Mouse (Mus musculus): ENCODE results near the gene Pten.
"Not testable (repeated sequence)": the region's sequence is repeated elsewhere in the genome, so short reads cannot be mapped to it uniquely, and the experiment has no call there.

Pten gene

DNA sequence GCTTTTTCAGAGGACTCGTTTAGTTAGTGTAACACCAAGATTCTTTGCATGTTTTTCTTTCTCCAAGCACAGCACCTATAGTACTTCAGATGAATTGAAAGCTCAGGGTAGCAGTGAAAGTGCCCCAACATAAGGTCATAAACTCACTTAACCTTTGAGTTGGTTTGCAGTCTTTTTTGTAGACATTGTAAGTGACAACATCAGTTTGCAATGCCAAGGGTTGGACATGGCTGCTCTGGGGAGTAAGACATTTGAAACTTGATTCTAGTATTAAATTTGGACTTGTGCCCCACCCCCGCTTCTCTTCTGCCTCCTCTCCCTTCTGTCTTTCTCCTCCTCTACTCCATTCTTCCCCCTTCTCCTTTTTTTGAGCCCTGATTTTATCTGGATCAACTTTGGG lies 43.3 kb downstream of the Pten start:
- in situ Hi-C loops (cut with MboI, MseI) = no loop called here

DNA sequence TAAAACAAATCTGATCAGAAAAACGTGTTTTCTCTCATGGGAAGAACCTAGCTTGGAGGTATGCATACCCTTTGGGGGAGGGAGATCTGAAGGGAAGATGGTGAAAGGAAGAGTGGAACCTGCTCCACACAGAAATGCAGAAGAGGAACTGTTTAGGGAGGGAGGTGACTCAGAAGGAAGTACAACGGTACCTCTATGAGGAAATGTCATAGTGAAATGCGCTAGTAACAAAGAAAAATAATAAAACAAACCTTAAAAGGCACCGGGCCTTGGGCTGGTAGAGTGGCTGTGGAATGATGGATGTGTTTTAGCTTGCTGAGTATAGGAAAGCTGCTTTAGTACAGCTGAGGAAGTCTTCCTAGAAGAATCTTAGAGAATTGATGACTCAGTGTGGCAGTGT lies 47.4 kb downstream of the Pten start:
- in situ Hi-C loops (cut with MboI, MseI) = no loop called here

DNA sequence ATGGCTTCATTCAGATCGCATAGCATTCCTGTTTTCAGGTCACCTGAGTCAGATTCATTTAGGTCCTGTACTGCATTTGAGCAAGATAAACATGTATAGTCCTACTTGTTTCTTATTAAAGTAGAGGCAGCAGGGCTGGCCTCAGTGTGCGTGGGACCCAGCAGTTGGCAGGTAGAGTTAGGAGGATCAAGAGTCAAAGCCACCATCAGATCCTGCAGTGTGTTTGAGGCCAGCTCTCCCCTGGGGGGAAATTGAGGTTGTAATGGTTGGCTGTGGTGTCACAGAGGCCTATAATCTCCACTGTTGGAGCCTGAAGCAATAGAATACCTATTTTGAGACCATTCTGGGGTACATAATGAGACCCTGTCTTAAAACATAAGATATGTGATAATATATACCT lies 50.3 kb downstream of the Pten start:
- in situ Hi-C loops (cut with MboI, MseI) = no loop called here

DNA sequence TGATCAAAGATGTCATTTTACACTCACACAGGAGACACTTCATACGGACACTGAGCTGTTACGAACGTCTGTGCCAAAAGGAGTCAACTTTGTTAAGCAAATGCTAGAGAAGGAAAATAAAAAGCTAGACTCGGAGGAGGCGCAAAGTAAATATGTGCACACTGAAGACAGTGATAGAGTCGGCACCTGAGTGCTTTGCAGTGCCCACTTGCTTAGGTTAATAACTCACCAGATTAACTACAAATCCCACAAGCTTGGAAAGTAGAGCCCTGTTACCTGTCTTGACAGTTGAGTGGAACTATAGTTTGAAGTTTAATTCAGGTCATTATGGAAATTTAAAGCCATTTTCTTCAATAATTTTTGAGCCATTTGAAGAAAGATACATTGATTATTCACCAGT lies 51.4 kb downstream of the Pten start:
- in situ Hi-C loops (cut with MboI, MseI) = no loop called here

DNA sequence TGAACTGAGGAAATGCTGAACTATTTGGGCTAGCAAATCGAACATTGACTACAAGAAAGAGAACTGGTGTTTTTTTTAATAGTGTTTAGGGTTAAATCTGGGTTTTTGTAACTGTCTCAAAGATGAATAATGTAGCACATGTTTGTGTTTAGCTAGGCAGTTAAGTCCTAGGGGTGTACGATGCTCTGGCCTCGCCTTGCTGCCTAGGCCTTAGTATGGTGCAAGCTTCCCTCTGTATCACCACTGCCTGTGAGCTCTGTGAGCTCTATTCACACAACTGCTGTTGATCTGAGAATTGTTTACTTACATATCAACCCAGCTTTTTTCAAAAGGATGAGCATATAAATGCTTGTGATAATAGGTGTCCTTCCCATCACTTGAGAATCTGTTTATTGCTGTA lies 51.8 kb downstream of the Pten start:
- in situ Hi-C loops (cut with MboI, MseI) = no loop called here

DNA sequence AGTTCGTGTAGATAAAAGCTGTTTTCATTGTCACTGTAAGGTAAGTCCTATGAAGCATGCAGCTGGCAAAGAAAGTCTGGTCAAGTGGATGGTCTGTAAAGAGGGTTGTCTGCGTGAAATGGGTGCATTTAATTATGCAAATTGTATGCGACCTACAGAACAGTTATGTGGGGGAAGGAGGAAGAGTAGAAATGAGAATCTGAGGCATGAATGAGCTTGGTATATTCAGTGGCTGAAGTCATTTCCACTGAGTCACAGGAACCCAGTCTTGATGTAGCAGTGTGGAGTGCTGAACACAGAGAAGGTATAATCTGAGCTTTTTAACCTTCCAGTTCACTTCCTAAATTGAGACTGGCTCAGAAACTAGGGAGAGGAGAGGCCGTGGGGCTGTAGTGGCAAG lies 61.5 kb downstream of the Pten start:
- in situ Hi-C loops (cut with MboI, MseI) = loop anchor here in 1 of 2 experiments (10.0 kb wide), 1 partner anchor 94 kb away; no protein-coding TSS in a partner anchor

DNA sequence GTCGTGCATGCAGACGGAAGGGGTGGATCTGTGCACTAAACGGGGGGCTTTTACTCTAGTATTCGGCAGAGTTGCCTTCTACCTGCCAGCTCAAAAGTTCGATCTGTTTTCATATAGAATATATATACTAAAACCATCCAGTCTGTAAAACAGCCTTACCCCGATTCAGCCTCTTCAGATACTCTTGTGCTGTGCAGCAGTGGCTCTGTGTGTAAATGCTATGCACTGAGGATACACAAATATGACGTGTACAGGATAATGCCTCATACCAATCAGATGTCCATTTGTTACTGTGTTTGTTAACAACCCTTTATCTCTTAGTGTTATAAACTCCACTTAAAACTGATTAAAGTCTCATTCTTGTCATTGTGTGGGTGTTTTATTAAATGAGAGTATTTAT lies 65.7 kb downstream of the Pten start:
- in situ Hi-C loops (cut with MboI, MseI) = not testable (repeated sequence)

DNA sequence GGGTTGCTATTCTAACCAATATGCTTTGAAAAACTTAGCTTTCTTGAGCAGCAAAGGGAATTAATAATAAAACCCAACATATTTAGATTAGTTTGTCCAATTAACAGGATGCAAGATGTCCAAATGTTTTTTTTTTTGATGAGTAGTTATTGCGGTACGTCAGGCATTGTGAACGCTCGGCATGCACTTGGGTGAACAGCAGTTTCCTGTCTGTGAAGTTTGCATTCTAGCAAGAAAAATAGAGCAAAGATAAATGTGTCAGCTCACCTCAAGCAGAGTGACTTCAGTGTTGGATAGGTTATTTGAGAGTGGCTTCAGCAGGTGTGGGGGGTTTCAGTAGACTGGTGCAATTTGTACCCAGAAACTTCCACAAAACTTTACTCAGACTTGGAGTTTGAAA lies 69.3 kb downstream of the Pten start:
- in situ Hi-C loops (cut with MboI, MseI) = no loop called here

DNA sequence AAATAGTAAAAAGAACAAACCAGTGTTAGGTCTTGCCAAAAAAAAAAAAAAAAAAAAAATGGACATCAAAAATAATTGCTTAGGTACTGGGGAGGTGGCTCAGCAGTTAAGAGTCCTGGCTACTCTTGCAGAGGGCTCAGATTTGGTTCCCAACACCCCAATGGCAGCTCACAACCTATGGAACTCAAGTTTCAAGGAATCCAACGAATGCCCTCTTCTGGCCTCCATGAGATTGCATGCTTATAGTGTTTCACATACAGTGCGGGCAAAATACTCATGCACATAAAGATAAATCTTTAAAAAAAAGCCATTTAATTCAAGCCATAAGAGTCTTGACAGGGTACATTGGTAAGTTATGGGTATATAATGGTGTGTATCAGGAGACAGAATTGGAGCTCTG lies 72.6 kb downstream of the Pten start:
- in situ Hi-C loops (cut with MboI, MseI) = no loop called here

DNA sequence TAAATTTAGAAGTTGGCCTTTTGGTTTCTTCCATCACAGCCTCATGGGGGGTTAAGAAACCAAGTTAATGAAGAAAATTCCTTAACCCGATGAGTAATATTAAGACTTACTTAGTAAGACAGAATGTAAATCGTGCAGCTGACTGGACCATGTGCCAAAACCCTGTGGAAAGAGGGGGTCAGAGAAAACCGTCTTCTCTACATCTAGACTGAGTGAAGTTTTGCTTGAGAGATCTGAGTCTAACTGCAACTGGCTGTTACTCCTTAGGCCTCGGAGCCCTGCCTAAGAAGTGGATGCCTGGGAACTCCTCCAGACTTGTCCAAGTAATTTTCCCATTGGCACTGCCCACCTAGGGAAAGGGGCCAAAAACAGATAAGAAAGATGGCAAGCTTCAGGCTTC lies 74.0 kb downstream of the Pten start:
- in situ Hi-C loops (cut with MboI, MseI) = no loop called here

DNA sequence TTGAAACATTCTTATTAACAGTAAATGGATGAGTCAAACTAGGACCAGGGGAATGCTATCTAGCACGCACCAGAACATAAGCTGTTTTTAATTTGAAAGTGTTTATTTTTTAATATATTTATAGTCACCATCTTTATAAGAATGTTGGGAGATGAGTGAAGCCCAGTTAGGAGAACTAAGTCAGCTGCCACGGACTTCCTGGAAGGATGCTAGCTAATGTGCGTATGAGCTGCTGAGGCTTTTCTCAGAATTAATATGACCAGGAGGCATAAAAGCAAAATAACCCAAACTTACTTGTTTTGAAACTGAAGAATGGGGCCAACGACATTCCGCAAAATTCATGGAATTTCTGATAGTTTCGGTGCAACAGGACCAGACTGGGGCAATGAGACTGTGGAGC lies 83.2 kb downstream of the Pten start:
- in situ Hi-C loops (cut with MboI, MseI) = no loop called here

DNA sequence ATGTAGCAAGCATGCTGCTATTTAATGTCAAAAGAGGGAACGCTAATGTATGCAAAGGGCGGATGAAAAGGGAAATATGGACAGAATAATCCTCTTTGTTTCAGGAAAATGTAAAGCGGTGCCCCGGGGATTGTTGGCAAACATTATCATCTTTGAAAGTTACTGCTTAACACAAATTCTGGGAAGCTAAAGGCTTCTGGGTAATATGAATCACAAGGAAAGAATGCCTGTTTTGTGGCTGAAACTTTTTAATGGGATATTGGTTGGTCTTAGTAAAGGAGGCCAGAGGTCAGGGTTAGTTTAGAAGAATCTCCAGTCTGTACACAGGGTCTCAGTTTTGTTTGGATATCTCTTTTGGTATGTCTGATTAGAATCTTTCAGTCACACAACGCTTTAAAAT lies 87.2 kb downstream of the Pten start:
- in situ Hi-C loops (cut with MboI, MseI) = no loop called here

DNA sequence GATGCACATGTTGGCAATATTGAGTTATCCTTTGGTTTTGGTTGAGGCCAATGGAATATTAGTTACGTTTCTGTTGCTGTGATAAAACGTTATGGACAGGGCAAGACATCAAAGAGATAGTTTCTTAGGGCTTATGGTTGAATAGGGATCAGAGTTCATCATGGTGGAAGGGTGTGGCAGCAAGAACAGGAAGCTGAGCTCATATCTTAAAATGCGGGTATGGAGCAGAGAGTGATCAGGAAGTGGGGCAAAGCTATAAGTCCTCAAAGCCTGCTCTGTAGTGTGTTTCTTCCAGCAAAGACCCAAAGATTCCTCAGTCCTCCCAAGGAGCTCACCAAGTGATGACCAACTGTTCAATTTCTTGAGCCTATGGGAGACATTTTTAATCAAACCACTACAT lies 90.7 kb downstream of the Pten start:
- in situ Hi-C loops (cut with MboI, MseI) = no loop called here

DNA sequence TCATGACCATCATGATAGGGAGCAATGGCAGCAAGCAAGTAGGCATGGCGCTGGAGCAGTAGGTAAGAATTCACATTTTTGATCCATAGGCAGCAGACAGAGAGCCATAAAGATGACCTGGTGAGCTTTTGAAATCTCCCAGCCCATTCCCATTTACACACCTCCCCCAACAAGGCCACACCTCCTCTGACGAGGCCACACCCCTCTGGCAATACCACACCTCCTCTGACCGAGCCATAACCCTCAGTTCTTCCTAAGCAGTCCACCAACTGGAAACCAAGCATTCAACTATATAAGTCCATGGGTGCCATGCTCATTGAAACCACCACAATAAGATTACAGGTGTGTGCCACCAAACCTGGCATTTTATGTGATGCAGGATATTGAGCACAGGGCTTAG lies 95.0 kb downstream of the Pten start:
- in situ Hi-C loops (cut with MboI, MseI) = no loop called here

DNA sequence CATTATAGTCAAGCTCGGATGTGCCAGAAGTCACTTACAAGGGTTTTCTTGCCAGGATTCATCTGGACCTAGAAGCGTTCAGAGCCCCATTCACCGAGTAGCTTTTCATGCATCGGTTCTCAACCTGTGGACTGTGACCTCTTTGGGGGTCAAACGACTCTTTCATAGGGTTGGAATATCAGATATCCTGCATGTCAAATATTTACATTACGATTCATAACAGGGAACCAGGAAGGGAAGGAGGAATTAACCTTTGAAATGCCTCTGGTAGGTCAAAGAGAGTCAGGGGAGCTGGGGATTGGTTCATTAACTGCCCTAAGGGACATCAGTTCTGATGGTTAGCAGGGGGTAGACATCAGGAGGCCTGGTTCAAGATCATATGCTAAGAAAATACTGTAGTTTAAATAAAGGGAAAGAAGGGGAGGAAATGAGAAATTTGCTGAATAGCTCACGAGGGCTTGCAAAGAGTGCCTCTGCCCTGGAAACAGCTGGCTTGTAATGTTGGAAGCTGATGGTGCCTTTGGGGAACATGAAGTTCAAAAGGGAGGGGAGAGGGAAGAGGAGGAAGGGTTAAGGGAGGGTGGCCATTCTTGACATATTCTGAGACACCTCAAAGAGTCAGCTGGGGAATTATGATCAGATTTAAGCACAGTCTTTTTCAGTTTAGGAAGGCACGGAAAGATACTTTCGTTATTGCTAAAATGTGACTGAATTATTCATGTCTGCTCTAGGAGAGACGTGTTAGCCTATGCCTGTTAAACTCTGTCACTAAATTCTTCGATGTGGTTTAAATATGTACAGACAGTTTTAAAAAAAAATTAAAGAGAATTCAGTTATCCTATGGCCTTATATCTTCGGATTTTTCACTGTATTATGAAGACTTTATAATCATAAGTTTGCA lies 104.6 kb downstream of the Pten start:
- in situ Hi-C loops (cut with MboI, MseI) = no loop called here

DNA sequence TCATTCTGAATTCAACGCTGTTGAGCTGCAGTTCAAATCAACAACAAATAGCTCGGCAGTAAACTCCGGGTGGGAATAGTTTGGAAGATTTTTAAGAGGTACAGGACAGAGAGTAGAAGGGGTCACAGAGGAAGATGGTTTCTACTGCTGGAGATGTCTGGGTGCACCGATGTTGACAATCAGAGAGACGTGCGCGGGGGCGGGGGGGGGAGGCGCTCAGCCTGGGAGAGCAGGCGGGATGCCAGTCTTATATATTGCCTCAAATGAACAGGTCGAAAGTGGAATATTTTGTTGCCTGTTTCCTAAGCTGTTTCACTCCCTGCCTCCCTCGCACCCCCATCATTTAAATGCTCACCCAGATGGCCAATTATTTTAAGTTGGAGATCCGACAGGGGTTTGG lies 109.5 kb downstream of the Pten start:
- in situ Hi-C loops (cut with MboI, MseI) = no loop called here

DNA sequence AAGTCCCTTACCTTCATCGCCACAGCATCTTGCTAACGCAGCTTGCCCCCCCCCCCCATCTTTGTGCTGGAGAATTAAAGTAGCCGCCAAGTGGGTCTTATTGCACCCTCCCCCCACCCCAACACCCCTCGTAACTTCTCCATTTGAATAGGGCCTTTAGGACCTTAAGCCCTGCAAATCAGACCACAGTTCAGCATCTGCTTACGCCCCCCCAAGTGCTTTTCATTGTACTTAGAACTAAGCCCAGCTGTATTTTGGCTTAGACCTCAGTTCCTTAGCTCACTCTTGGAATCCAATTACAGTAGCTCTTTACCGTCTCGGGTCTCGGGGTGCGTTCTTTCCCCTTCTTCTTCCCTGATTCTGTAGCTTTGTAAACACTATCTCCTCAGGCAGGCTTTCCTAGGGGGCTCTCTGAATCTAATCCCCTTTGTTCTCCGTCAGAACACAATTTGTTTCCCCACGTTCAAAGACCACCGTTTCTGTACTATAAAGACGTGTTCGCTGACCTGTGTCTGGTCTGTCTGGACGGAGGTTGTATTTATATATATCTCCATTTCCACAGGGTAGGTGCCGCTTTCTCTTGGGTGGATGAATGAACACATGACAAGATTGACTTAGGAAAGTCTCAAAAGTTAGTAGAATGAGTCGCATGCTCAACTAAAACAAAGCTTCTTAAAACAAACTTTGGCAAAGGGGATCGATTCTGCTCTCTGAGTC lies 110.0 kb downstream of the Pten start:
- in situ Hi-C loops (cut with MboI, MseI) = no loop called here

DNA sequence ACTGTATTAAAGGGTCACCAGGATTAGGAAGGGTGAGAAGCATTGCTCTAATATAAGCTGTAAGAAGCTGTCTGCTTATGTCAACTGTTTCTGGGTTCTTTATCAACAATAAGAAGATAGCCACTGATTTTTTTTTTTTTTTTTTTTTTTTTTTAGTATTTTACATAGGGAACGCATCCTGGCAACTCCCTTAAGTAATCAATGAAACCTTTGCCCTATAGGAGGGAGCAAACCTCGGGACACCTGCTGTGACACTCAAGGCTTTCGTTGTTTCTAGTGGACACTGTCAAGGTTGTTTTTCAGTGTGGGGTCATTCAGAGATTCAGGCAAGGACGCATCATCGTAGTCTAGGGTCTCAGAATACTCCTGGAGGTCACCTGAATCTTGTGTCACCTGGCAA lies 111.3 kb downstream of the Pten start:
- in situ Hi-C loops (cut with MboI, MseI) = no loop called here

DNA sequence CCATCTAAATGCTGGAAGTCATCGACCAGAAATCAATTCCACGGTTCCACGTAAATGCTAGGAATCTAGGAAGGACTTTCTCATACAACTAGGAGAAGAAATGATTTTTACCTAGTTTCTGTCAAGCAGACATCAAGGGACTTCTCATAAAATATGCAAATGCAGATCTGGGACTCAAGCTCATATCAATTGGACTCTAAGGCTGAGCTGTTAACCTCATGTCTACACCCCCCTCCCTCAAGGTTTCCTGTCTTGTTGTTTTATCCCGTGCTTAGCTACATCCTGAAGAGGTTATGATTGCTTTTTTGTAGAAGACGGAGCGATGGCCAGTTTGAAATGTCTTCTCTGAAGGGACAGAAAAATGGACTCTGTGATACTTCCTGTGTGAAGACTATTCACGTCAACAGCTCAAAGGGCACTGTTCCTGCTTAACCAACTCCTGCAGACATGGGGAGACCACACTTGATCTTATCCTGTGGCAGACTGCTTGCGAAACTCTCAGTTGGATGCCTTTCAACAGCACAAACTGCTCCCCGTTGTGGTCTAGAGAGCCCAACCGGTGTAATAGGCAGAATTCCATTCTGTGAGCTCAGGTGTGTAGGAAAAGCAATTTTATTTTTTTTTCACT lies 111.9 kb downstream of the Pten start:
- in situ Hi-C loops (cut with MboI, MseI) = no loop called here

DNA sequence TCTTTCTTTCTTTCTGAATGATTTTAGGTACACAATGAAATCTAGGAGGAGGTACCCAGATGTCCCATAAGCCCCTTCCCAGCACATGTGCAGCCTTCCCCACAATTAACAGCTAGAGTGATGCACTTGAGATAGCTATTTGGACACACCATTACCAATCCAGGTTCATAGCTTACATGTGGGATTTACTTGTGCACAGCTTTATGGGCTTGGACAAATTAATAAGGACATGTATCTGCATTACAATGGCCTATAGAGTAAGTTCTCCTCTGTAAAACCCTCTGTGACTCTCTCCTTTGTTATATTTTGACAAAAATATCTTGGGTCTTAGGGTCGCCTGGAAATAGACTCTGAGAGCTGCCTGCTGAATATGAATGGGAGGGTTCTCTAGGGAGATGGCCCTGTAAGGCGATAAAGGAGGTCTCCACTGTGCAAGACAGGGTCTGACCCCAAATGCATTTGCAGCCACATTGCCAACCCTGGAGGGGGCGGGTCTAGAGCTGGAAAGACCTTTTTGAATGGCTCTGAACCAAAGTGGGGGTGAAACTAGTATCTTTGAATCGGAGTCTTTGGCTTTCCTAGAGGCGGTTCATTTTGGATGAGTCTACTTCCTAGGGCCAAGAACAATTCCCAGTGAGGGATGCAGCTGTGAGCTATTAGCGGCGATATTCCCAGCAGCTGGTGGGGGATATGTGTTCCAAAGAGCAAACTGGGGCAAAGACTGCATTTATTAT lies 116.8 kb downstream of the Pten start:
- in situ Hi-C loops (cut with MboI, MseI) = no loop called here

All from T-helper 17 cell (primary cell).